ENCODE assay signal across 13 mouse cellular contexts in the genomic region with DNA sequence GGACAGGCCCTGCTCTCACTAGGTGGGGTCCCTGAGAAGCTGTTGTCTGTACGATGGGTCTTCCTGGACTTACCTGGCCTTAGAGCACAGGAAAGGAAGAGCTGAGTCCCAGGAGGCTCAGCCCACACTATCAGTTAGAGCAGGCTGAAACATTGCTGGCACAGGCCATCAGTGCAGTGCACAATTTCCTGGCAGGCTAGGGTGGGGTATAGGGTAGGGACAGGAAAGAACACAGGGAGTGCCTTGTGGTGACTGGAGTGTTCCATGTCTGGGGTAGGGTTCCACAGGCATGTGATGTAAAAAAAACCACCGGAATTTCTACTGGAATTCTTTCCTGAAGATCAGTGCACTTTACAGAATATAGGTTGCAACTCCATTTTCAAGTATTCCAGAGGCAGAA. TPM values are rescaled to one million over a fixed set of nuclear protein-coding genes. Genes with fewer than 3 reads are reported as not detected.
DNase-seq lines count a peak whose midpoint lies in the region; ATAC-seq and TF ChIP-seq lines count a peak whose summit lies in the region.
"Had no signal": no experiment of that assay in that cellular context is flagged by ENCODE, and none has a peak within 500 bp of the region (broad histone marks: within the 10 kb centered on the region; RNA-seq: fewer than 3 reads in every experiment).

No protein-coding gene starts in this region.

- ATAC-seq in intestine, postnatal 0 days = peak; percentile 75
- ATAC-seq in hindbrain, embryonic 16.5 days = no peak
- ATAC-seq in forebrain, embryonic 12.5 days (ENCODE audit: low FRiP score) = no peak
- ATAC-seq: CD4-positive, CD25-positive, alpha-beta regulatory T cell, adult 4 months had no signal

- H3K4me2 ChIP-seq in intestine, postnatal 0 days (replicated peaks; ENCODE audit: low read depth) = no peak overlapping the region
- no peak overlapping the region for H3K4me2 ChIP-seq in hindbrain, embryonic 16.5 days (ENCODE audit: low read length)
- H3K4me2 ChIP-seq in forebrain, embryonic 12.5 days = no peak overlapping the region
- H3K4me2 ChIP-seq: midbrain, embryonic 12.5 days had no signal

- H3K79me2 ChIP-seq in heart, adult 2 months (replicated peaks; ENCODE audit: control insufficient read depth, insufficient read depth, low read length) = no peaks in the 10 kb centered on the region

- TF ChIP-seq CTCF in heart, adult 2 months (IDR thresholded peaks at IDR 0.05) = no peak
- TF ChIP-seq CTCF in intestine, postnatal 0 days (IDR thresholded peaks at IDR 0.05; ENCODE audit: low read depth) = no peak

- H3K27me3 ChIP-seq in heart, adult 2 months (ENCODE audit: control insufficient read depth, insufficient read depth, low read length) = no peaks in the 10 kb centered on the region
- H3K27me3 ChIP-seq in intestine, postnatal 0 days (replicated peaks; ENCODE audit: control insufficient read depth, insufficient read depth, low read length) = no peaks in the 10 kb centered on the region
- no peaks in the 10 kb centered on the region for H3K27me3 ChIP-seq in hindbrain, embryonic 16.5 days (replicated peaks; ENCODE audit: control insufficient read depth, insufficient read depth, low read length)
- no peaks in the 10 kb centered on the region for H3K27me3 ChIP-seq in forebrain, embryonic 12.5 days
- H3K27me3 ChIP-seq: midbrain, embryonic 12.5 days had no signal

- DNase-seq in gastrocnemius, postnatal 25 days = peak; percentile 36
- DNase-seq in gastrocnemius, adult 18-20 months (ENCODE audit: low spot score) = no peak
- DNase-seq in heart, adult 2 months = peak; percentile 43 to 65
- peak; percentile 79 for DNase-seq in lung, postnatal 36 days
- DNase-seq in ovary, postnatal 10 days (ENCODE audit: low spot score) = no peak
- DNase-seq: adrenal gland, postnatal 25 days; cerebellum, adult 9-11 months had no signal

- peak; percentile 98 for TF ChIP-seq EP300 in heart, adult 2 months (IDR thresholded peaks at IDR 0.05; ENCODE audit: insufficient read depth, low read depth, low read length)

- TF ChIP-seq POLR2A in heart, adult 2 months (IDR thresholded peaks at IDR 0.05; ENCODE audit: insufficient read depth, low read depth, low read length) = 0 out of 2 replicates have a peak, but pooled peaks have one; percentile 17

- peak overlapping the region; percentile 60 for H3K27ac ChIP-seq in heart, adult 2 months
- no peak overlapping the region for H3K27ac ChIP-seq in intestine, postnatal 0 days (ENCODE audit: low read depth, low read length)
- no peak overlapping the region for H3K27ac ChIP-seq in hindbrain, embryonic 16.5 days (ENCODE audit: low read depth, low read length)
- H3K27ac ChIP-seq in forebrain, embryonic 12.5 days = no peak overlapping the region
- H3K27ac ChIP-seq: left cerebral cortex, adult 2 months; midbrain, embryonic 12.5 days had no signal

- no peak overlapping the region for H3K4me3 ChIP-seq in heart, adult 2 months
- no peak overlapping the region for H3K4me3 ChIP-seq in intestine, postnatal 0 days (ENCODE audit: low read depth, low read length)
- H3K4me3 ChIP-seq in hindbrain, embryonic 16.5 days (ENCODE audit: low read length) = no peak overlapping the region
- H3K4me3 ChIP-seq in forebrain, embryonic 12.5 days (replicated peaks) = no peak overlapping the region
- H3K4me3 ChIP-seq: left cerebral cortex, adult 2 months; midbrain, embryonic 12.5 days had no signal

- H3K9ac ChIP-seq in heart, adult 2 months (ENCODE audit: low read depth, low read length) = no peak overlapping the region
- no peak overlapping the region for H3K9ac ChIP-seq in intestine, postnatal 0 days (ENCODE audit: low read depth, low read length)
- H3K9ac ChIP-seq in hindbrain, embryonic 16.5 days (ENCODE audit: low read depth, low read length) = no peak overlapping the region
- no peak overlapping the region for H3K9ac ChIP-seq in forebrain, embryonic 12.5 days
- H3K9ac ChIP-seq: midbrain, embryonic 12.5 days had no signal

- intact Hi-C loops in heart, adult 2 months (cut with DNase I) = no loop called here

- H3K4me1 ChIP-seq in heart, adult 2 months (ENCODE audit: control insufficient read depth, insufficient read depth, low read length) = peaks cover 7% of the 10 kb centered on the region
- 0 out of 2 replicates have a peak, but pooled peaks cover under 1% of the 10 kb centered on the region for H3K4me1 ChIP-seq in intestine, postnatal 0 days (replicated peaks; ENCODE audit: control insufficient read depth, insufficient read depth, low read length)
- H3K4me1 ChIP-seq in hindbrain, embryonic 16.5 days (ENCODE audit: control insufficient read depth, insufficient read depth, low read depth, low read length) = no peaks in the 10 kb centered on the region
- no peaks in the 10 kb centered on the region for H3K4me1 ChIP-seq in forebrain, embryonic 12.5 days
- H3K4me1 ChIP-seq: midbrain, embryonic 12.5 days had no signal

- WGBS in heart, adult 2 months = 39% methylated on average over 2 of the region's 2 CpGs
- 67% methylated on average over 2 of the region's 2 CpGs for WGBS in intestine, postnatal 0 days
- 80% methylated on average over 2 of the region's 2 CpGs for WGBS in hindbrain, embryonic 16.5 days
- WGBS in forebrain, embryonic 12.5 days = 88% methylated on average over 2 of the region's 2 CpGs

- no peaks in the 10 kb centered on the region for H3K9me3 ChIP-seq in intestine, postnatal 0 days (ENCODE audit: control insufficient read depth)
- H3K9me3 ChIP-seq in hindbrain, embryonic 16.5 days (ENCODE audit: control insufficient read depth, low read length) = no peaks in the 10 kb centered on the region
- no peaks in the 10 kb centered on the region for H3K9me3 ChIP-seq in forebrain, embryonic 12.5 days
- H3K9me3 ChIP-seq: midbrain, embryonic 12.5 days had no signal

- no peaks in the 10 kb centered on the region for H3K36me3 ChIP-seq in heart, adult 2 months (ENCODE audit: control insufficient read depth, insufficient read depth, low read length)
- no peaks in the 10 kb centered on the region for H3K36me3 ChIP-seq in intestine, postnatal 0 days (ENCODE audit: control insufficient read depth, insufficient read depth)
- H3K36me3 ChIP-seq in hindbrain, embryonic 16.5 days (ENCODE audit: control insufficient read depth, insufficient read depth, low read length) = no peaks in the 10 kb centered on the region
- H3K36me3 ChIP-seq in forebrain, embryonic 12.5 days (replicated peaks) = no peaks in the 10 kb centered on the region
- H3K36me3 ChIP-seq: midbrain, embryonic 12.5 days had no signal

RNA-seq across cellular contexts. Expression of a gene that starts 58.9 kb away (rescaled TPM):
- 10 to 100 TPM; 10.2 to 15.5 TPM for total RNA-seq in gastrocnemius, postnatal 25 days (2021)
- 10 to 100 TPM in 1 of 2 experiments, 1 to 10 TPM in 1; 7.6 to 14.3 TPM for total RNA-seq in gastrocnemius, adult 18-20 months (2021)
- 10 to 100 TPM; 30.6 to 31.7 TPM for total RNA-seq in heart, adult 2 months (2021)
- 29.0 and 31.1 TPM in 2 replicates for polyA plus RNA-seq in heart, adult 2 months (2012; rRNA removed)
- polyA plus RNA-seq in intestine, postnatal 0 days (2015; fragmentation: Nextera tagmentation; extraction: Ambion mirVana) = 28.7 and 29.3 TPM in 2 replicates
- polyA plus RNA-seq in hindbrain, embryonic 16.5 days (2015; fragmentation: Nextera tagmentation; extraction: Ambion mirVana) = 8.3 and 9.1 TPM in 2 replicates
- 18.5 and 21.9 TPM in 2 replicates for polyA plus RNA-seq in forebrain, embryonic 12.5 days (2016; fragmentation: Nextera tagmentation; extraction: Ambion mirVana)

Comparison
In these comparisons a context has a peak if more than half of its experiments do, and no peak if none do; other contexts are left out.
1. DNase-seq: peak in gastrocnemius, postnatal 25 days (single experiment), heart, adult 2 months (2 of 2) and lung, postnatal 36 days (single experiment); none in gastrocnemius, adult 18-20 months (single experiment) and ovary, postnatal 10 days (single experiment).